Mouse (Mus musculus) retina, postnatal 1 day (tissue): Measurements from ENCODE around the gene Brinp2.
A peak's percentile ranks its signal among the peaks of the same experiment; 100 is the strongest.

Experiments
- DNase-seq: peaks from one replicate; pipeline ENCODE4 v3.0.0-alpha.2; 2012

Gene Brinp2

GRCm38 (mm10) chr1:158285198-158285597, 70.9 kb downstream of the Brinp2 start:
- no peak for DNase-seq

DNA sequence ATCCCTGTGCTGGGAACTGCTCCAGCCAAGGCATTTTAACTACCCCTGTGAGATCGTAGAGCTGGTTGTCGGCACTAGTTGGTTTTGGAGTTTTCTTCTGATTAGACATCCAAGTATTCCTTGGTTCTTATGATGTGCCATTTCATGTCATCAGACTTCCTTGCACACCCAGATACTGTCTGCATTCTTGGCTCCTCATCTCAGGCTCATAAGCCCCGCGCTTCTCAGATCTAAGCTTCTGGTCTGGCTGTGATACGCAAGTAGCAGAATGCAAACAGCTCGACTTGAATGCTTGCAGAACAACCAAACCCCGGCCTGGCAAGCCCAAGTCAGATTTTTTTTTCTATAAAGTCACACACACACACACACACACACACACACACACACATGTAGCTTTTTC, 72.3 kb downstream of the Brinp2 start:
- DNase-seq: no peak

DNA sequence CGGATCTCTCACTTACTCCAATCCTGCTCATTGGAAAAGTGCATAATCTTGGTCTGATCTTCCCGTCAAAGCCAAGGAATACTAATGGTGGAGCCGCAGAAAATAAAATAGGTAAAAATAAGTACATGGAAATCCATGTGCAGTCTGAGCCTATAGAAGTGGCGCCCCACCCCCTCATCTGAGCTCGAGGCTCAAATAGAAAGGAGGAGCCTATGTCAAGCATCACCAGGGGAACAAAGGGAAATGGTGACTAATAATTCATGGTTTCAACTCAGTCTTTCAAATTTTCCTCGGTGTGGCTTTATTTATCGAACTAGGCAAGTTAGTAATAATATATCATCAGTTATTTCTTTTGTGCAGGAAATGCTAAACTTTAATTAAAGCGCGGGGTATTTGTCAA, 84.1 kb downstream of the Brinp2 start:
- DNase-seq: no peak

GRCm38 (mm10) chr1:158267020-158267571, 89.0 kb downstream of the Brinp2 start:
- peak; percentile 88 for DNase-seq

GRCm38 (mm10) chr1:158266293-158267019, 89.7 kb downstream of the Brinp2 start:
- DNase-seq: no peak

- no peak for DNase-seq
These were observed 96.5 kb downstream of the Brinp2 start for GRCm38 (mm10) chr1:158259516-158260235.

DNA sequence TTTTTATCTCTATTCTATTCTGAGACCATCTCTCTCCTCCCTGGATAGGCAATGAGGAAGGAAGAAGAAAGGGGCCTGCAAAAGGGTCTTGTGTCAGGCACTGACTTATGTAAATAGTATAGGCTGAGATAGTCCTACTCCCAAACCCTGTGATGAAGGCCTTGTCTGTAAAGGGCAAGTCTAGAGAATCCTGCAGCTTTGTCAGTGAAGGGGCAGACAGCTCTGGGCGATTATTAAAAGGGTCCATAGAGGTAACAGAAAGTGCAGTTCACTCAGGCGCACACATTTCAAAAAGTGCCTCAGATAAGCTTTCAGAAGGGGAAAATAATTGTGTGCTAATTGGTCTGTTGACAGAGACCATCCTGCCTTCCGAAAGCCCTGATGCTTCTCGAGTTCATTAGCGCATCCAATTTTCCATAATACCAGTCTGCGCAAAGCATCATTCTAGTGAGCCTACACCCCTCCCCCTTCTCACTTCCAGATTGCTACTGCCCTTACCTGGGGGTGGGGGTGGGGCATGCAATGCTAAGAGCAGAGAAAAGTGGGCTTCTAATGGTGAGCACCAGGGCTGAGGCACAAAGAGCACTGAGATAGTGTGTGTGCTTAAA, 97.3 kb downstream of the Brinp2 start:
- peak; percentile 91 for DNase-seq

DNA sequence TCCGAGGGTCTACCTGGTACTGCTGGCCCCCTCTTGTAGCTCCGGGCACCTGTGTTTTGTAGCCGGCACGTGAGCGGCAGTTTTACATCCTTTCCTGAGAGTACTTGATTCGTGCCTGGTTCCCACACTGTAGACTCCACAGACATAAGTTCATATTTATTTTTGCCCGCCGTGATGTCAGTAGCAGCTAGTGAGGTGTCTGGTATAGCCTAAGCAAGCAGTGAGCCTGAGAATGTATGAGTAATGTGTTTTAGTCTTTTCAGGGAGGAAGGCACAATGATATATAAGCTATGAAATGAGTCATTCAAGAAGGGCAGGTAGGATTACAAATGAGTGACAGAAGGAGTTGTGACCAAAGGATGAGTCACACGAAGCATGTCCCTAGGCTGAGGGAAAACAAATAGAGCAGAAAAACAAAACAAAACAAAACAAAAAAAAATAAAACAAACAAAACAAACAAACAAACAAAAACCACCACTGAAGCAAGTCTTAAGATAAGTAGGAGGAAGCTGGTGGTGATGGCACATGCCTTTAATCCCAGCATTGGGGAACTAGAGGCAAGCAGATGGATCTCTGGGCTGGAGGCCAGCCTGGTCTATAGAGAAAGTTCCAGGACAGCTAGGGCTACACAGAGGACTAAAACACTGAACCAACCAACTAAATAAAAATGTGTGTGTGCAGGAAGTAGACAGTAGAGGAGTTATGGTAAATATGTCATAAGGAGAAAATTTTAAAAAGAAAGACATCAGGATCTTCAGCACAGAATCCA, 100.0 kb downstream of the Brinp2 start:
- no peak for DNase-seq

- no peak for DNase-seq
These were observed 103.4 kb downstream of the Brinp2 start for GRCm38 (mm10) chr1:158252682-158253222.

- DNase-seq: no peak
These were observed 107.9 kb downstream of the Brinp2 start for GRCm38 (mm10) chr1:158248266-158248665.

DNA sequence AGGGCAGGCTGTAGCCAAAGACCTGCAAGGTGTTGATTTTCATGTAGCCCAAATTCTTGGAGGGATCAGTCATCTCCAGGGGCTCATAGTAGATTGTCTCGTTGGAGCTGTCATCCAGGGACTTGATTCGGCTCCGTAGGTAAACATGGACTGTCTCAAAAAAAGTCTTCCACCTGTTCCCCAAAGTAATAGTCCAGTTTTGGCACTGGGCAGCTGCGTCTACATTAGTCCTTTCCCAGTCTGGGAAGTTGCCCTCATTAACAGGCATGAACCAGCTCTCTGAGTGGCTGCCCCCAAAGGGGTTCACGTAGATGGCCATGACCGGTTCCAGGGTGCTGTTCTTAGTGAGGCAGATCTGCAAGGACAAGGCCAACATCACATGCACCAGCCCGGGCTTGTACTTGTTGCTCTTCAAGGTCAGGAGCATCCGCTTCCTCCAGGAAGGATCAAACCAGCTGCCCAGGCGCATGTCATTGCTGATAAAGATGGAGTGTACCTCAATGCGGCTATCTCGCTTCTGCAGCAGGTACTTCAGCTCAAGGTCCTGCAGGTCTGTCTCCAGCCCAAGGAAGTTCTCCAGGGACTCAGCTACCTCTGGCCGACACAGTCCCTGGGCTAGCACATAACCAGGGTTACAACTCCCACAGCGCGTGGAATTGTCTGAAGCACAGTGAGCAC, 109.5 kb downstream of the Brinp2 start:
- DNase-seq: no peak

DNA sequence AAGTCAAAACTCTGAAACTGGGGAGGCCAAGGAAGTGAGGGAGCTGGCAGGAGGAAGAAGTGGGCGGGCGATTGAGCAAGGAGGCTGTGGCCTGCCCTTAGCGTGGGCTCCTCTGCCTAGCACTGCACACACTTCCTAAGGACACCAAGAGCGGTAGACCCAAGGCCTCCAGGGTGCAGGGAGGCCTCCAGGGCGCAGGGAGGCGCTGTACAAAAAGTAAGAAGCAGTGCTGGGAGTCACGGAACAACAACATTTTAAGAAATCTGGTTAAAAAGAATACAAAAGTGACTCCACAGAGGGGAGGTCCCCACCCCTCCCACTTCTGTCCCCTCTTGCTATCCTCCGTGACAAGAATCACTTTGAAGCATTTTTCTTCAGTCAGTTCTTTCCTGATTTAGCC, 110.6 kb downstream of the Brinp2 start:
- DNase-seq: no peak

GRCm38 (mm10) chr1:158244016-158244415, 112.1 kb downstream of the Brinp2 start:
- no peak for DNase-seq

DNA sequence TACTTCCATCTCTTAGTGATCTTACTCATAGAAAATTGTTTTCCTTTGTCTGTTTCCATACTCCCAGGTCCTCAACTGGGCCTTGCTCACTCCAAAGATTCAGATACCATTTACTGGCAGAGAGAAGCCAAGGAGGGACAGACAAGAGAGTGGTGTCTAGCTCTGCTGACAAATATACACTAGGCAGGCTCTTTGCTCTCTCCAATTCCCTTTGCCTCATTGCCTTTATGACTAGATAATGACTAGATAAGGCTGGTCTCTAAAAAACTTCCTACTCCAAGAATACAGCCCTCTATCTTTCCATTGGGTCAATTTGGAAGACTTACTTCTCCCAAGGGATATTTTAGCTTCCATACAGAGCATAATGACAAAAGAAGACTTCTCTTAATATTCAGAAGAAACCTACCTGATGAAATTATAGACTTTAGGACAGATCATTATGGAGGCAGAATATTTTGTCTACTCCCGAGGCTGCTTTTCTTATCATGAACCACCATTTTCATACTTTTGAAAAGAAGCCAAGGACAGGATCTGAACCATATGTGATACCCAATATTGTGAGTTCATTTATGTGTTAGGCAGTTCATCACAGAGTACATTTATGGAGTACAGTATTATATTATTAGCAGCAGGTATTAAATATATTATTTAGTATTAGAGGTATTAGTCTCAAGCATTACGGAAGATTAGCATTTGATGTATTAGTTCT, 114.1 kb downstream of the Brinp2 start:
- DNase-seq: no peak

GRCm38 (mm10) chr1:158239841-158240240, 116.3 kb downstream of the Brinp2 start:
- DNase-seq: no peak

GRCm38 (mm10) chr1:158238722-158239121, 117.4 kb downstream of the Brinp2 start:
- peak; percentile 56 for DNase-seq

DNA sequence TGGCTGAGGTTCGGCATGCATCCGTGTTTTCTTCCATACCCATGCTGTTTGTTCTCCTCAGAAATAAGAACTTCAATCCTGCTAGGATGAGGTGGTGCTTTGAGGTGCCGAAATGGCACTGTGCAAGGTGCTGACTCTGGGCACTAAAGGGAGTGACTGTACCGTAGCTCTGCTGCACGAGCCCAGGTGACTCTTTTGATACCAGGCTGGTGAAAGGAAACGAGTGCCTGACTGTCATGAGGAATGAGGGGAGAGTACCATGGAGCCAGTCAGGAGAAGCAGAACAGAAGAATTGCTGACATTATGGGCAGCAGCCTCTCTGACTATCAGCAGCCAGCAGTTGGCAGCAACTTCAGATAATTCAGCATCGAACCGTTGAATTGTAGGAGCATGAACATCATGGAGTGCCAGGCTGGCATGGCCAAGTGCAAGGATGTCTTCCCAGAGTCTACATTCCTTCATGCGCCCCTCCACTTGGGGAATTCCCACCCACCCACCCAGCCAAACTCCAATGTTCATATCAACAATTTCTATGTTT, 127.4 kb downstream of the Brinp2 start:
- DNase-seq: no peak

GRCm38 (mm10) chr1:158227239-158227638, 128.9 kb downstream of the Brinp2 start:
- DNase-seq: peak; percentile 53

DNA sequence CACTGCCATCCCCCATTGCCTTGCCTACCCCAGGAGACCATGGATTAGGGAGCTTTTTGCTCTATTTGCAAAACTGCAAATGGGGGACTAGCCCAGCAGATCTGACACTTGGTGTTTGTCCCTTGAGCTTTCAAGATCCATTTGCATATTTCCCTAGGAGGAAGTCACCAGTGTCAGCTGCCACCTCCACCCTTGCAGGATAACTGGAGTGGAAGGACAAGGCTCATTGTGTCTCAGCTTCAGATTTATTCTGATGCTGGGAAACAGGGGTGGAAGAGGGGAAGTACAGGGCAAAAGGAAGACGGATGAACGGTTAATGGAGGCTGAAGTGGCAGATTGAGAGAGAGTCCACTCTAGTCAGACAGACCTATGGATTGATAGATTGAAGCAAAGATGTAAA, 129.4 kb downstream of the Brinp2 start:
- peak; percentile 86 for DNase-seq

- peak; percentile 93 for DNase-seq
These were observed 135.1 kb downstream of the Brinp2 start for GRCm38 (mm10) chr1:158221048-158221447.

DNA sequence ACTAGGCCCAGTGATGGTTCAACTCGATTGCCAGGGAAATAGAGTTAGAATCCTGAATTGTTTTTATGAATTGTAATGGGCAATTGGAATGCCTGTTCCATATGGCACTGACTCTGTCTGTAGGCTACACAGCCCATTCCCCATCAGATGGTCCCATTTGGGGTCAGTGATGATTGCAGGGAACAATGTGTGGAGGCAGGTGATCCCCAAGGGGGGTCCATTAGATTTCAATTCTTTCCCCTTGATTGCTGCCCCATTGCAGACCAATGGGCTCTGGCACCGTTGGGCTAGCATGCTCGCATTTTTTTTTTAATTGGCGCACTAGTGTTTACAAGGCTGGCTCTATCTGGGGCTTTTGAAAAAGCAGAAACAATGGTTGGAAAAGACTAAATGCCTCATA, 136.0 kb downstream of the Brinp2 start:
- DNase-seq: peak; percentile 88
